Mouse (Mus musculus) cerebellum, postnatal 36 days (tissue): Measurements from ENCODE around the gene Rpl36a.

Experiments
- DNase-seq, 2 experiments: peaks; one replicate each; pipeline ENCODE4 v3.0.0; 2021 to 2022; ENCODE audit warnings: mixed read lengths in 2 of 2

Gene Rpl36a

GRCm38 (mm10) chrX:134600659-134601379, 15.4 kb downstream of the Rpl36a start, which contains the start of the genes Gla and Hnrnph2:
TSS of gene Gla (minus strand) at chrX:134601125.
TSS of gene Hnrnph2 (plus strand) at chrX:134601179.
- DNase-seq: peak; percentile 85 to 86

- no peak for DNase-seq
Observed at GRCm38 (mm10) chrX:134601380-134602120, 16.1 kb downstream of the Rpl36a start.

GRCm38 (mm10) chrX:134609472-134609871, 24.0 kb downstream of the Rpl36a start:
- DNase-seq: no peak

GRCm38 (mm10) chrX:134610984-134611383, 25.5 kb downstream of the Rpl36a start:
- no peak for DNase-seq

GRCm38 (mm10) chrX:134612285-134612959, 27.0 kb downstream of the Rpl36a start:
- DNase-seq: peak; percentile 20 to 28

- DNase-seq: no peak
Observed at GRCm38 (mm10) chrX:134614306-134614705, 28.9 kb downstream of the Rpl36a start.

- DNase-seq: no peak
Observed at GRCm38 (mm10) chrX:134619695-134620094, 34.2 kb downstream of the Rpl36a start.

- no peak for DNase-seq
Observed at GRCm38 (mm10) chrX:134620254-134620865, 34.9 kb downstream of the Rpl36a start.

GRCm38 (mm10) chrX:134621685-134622084, 36.2 kb downstream of the Rpl36a start:
- DNase-seq: no peak

GRCm38 (mm10) chrX:134623350-134623749, 37.9 kb downstream of the Rpl36a start:
- no peak for DNase-seq

GRCm38 (mm10) chrX:134628200-134628599, 42.7 kb downstream of the Rpl36a start:
- DNase-seq: no peak

- no peak for DNase-seq
Observed at GRCm38 (mm10) chrX:134632710-134633109, 47.3 kb downstream of the Rpl36a start.

- DNase-seq: no peak
Observed at GRCm38 (mm10) chrX:134635111-134635510, 49.7 kb downstream of the Rpl36a start.

GRCm38 (mm10) chrX:134635860-134636259, 50.4 kb downstream of the Rpl36a start:
- no peak for DNase-seq
